Mouse (Mus musculus): Measurements from ENCODE around the gene Dhx33. TPM values are rescaled to one million over a fixed set of nuclear protein-coding genes. Genes with fewer than 3 reads are reported as not detected.

The Dhx33 gene
- total RNA-seq, 2 experiments from 2014 or later = 27.8 to 31.7 TPM

Other genes starting within 250 kb of the Dhx33 start
- gene Zfp3, start 240.2 kb downstream of the Dhx33 start, total RNA-seq (2021) = 1 to 10 TPM; 9.2 to 9.5 TPM
- 1 to 10 TPM; 1.1 to 1.9 TPM for gene Scimp, start 191.9 kb downstream of the Dhx33 start, total RNA-seq (2021)
- gene Rabep1, start 159.7 kb downstream of the Dhx33 start, total RNA-seq (2021) = 100 to 1,000 TPM; 125 to 136 TPM
- gene Nup88, start 34.5 kb downstream of the Dhx33 start, total RNA-seq (2021) = 10 to 100 TPM; 54.9 to 55.6 TPM
- gene Rpain, start 34.2 kb downstream of the Dhx33 start, total RNA-seq (2021) = 10 to 100 TPM; 24.5 to 28.7 TPM
- gene C1qbp, start 21.4 kb downstream of the Dhx33 start, total RNA-seq (2021) = 100 to 1,000 TPM; 195 to 219 TPM
- gene Mis12, start 15.2 kb upstream of the Dhx33 start, total RNA-seq (2021) = 10 to 100 TPM; 17.7 to 19.2 TPM
- 10 to 100 TPM; 66.2 to 89.5 TPM for gene Derl2, start 15.4 kb upstream of the Dhx33 start, total RNA-seq (2021)
- gene 6330403K07Rik, start 29.1 kb upstream of the Dhx33 start, total RNA-seq (2021) = 10 to 100 TPM; 12.2 to 13.2 TPM
- 1 to 10 TPM; 1.4 to 1.5 TPM for gene Nlrp1a, start 140.3 kb upstream of the Dhx33 start, total RNA-seq (2021)
- gene Nlrp1b, start 226.3 kb upstream of the Dhx33 start, total RNA-seq (2021) = under 1 TPM; 0.27 to 0.58 TPM

All from adrenal gland, adult 18-20 months (tissue).